Mouse (Mus musculus) ES-Bruce4 (cell line): ENCODE measurements around the gene Gstz1.

ENCODE experiments used
- CTCF ChIP-seq: IDR thresholded peaks from one replicate; pipeline ENCODE4 v1.8.1; 2011; ENCODE audit warnings: low read depth, low read length
- POLR2A ChIP-seq: IDR thresholded peaks from one replicate; pipeline ENCODE4 v1.8.1; 2011; ENCODE audit warnings: low read length; ENCODE audit not compliant: insufficient read depth

DNA sequence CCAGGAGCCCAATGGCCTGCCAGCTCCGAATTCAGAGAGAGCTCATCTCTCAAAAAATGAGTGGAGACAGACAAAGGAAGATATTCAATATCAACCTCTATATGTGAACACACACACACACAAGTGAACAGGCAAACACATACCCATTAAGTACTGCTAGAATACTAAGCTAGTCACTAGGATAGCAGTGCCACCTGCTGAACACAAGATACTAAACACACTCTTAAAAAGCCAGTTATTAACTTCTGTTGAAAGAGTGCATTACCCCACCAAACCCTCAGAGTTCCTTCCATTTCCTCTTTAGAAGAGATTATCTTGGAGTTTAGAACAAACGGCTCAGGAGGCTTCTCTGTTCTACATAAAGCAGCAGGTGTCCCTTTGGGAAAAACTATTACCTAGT, 4.8 kb upstream of the Gstz1 start:
- no peak for TF ChIP-seq CTCF
- no peak for TF ChIP-seq POLR2A
